Mouse (Mus musculus): Measurements from ENCODE around the gene St5. TPM values are rescaled to one million over a fixed set of nuclear protein-coding genes. Genes with fewer than 3 reads are reported as not detected.

St5 gene
- polyA plus RNA-seq, 1 experiment from 2014 or later: 10.9 TPM

GRCm38 (mm10) chr7:109617838-109618237 is 85.6 kb downstream of the St5 start:
- Histone ChIP-seq H3K4me1 (replicated peaks; ENCODE audit: control insufficient read depth, insufficient read depth, low read length) (peaks cover 26% of the 10 kb centered on the region), H3K27me3 (replicated peaks; ENCODE audit: control insufficient read depth, insufficient read depth, low read length) (no peaks in the 10 kb centered on the region), H3K36me3 (ENCODE audit: control insufficient read depth, insufficient read depth) (no peaks in the 10 kb centered on the region), H3K9me3 (ENCODE audit: control insufficient read depth, low read length) (no peaks in the 10 kb centered on the region), H3K27ac (ENCODE audit: low read length) (no peak overlapping the region), H3K4me2 (ENCODE audit: low read length) (no peak overlapping the region), H3K9ac (replicated peaks; ENCODE audit: low read depth, low read length) (no peak overlapping the region), H3K4me3 (replicated peaks; ENCODE audit: low read length) (no peak overlapping the region)
- WGBS: 71% methylated on average over 3 of the region's 3 CpGs
- no peak for ATAC-seq

- Histone ChIP-seq H3K36me3 (ENCODE audit: control insufficient read depth, insufficient read depth) (no peaks in the 10 kb centered on the region), H3K4me2 (ENCODE audit: low read length) (peak overlapping the region; percentile 74), H3K9me3 (ENCODE audit: control insufficient read depth, low read length) (no peaks in the 10 kb centered on the region), H3K27ac (ENCODE audit: low read length) (peak overlapping the region; percentile 29), H3K4me3 (replicated peaks; ENCODE audit: low read length) (peak overlapping the region; percentile 44), H3K27me3 (replicated peaks; ENCODE audit: control insufficient read depth, insufficient read depth, low read length) (no peaks in the 10 kb centered on the region), H3K9ac (replicated peaks; ENCODE audit: low read depth, low read length) (peak overlapping the region; percentile 55), H3K4me1 (replicated peaks; ENCODE audit: control insufficient read depth, insufficient read depth, low read length) (peaks cover 38% of the 10 kb centered on the region)
- 1% methylated on average over 25 of the region's 25 CpGs for WGBS
- peak; percentile 95 for ATAC-seq
These were observed 87.1 kb downstream of the St5 start for GRCm38 (mm10) chr7:109616034-109616979.

- H3K9ac ChIP-seq (replicated peaks; ENCODE audit: low read depth, low read length): no peak overlapping the region
- H3K4me1 ChIP-seq (replicated peaks; ENCODE audit: control insufficient read depth, insufficient read depth, low read length): peaks cover 38% of the 10 kb centered on the region
- no peaks in the 10 kb centered on the region for H3K27me3 ChIP-seq (replicated peaks; ENCODE audit: control insufficient read depth, insufficient read depth, low read length)
- ATAC-seq: no peak
- no peaks in the 10 kb centered on the region for H3K9me3 ChIP-seq (ENCODE audit: control insufficient read depth, low read length)
- no peaks in the 10 kb centered on the region for H3K36me3 ChIP-seq (ENCODE audit: control insufficient read depth, insufficient read depth)
- H3K27ac ChIP-seq (ENCODE audit: low read length): no peak overlapping the region
- WGBS: 19% methylated on average over 4 of the region's 4 CpGs
- peak overlapping the region; percentile 74 for H3K4me2 ChIP-seq (ENCODE audit: low read length)
- peak overlapping the region; percentile 44; the same call in 1 of the 2 replicates for H3K4me3 ChIP-seq (replicated peaks; ENCODE audit: low read length)
These were observed 87.8 kb downstream of the St5 start for GRCm38 (mm10) chr7:109615601-109616000.

GRCm38 (mm10) chr7:109614939-109615338 is 88.5 kb downstream of the St5 start:
- Histone ChIP-seq H3K4me3 (replicated peaks; ENCODE audit: low read length) (no peak overlapping the region), H3K9ac (replicated peaks; ENCODE audit: low read depth, low read length) (no peak overlapping the region), H3K4me2 (ENCODE audit: low read length) (no peak overlapping the region; the same call in 1 of the 2 replicates), H3K27me3 (replicated peaks; ENCODE audit: control insufficient read depth, insufficient read depth, low read length) (no peaks in the 10 kb centered on the region), H3K4me1 (replicated peaks; ENCODE audit: control insufficient read depth, insufficient read depth, low read length) (peaks cover 38% of the 10 kb centered on the region), H3K9me3 (ENCODE audit: control insufficient read depth, low read length) (no peaks in the 10 kb centered on the region), H3K27ac (ENCODE audit: low read length) (no peak overlapping the region), H3K36me3 (ENCODE audit: control insufficient read depth, insufficient read depth) (no peaks in the 10 kb centered on the region)
- 8% methylated on average over 4 of the region's 4 CpGs for WGBS
- no peak for ATAC-seq

GRCm38 (mm10) chr7:109613531-109614021 is 89.8 kb downstream of the St5 start:
- Histone ChIP-seq H3K9me3 (ENCODE audit: control insufficient read depth, low read length) (no peaks in the 10 kb centered on the region), H3K4me1 (replicated peaks; ENCODE audit: control insufficient read depth, insufficient read depth, low read length) (peaks cover 38% of the 10 kb centered on the region), H3K9ac (replicated peaks; ENCODE audit: low read depth, low read length) (no peak overlapping the region), H3K36me3 (ENCODE audit: control insufficient read depth, insufficient read depth) (no peaks in the 10 kb centered on the region), H3K4me2 (ENCODE audit: low read length) (no peak overlapping the region), H3K4me3 (replicated peaks; ENCODE audit: low read length) (no peak overlapping the region), H3K27me3 (replicated peaks; ENCODE audit: control insufficient read depth, insufficient read depth, low read length) (no peaks in the 10 kb centered on the region), H3K27ac (ENCODE audit: low read length) (no peak overlapping the region)
- ATAC-seq: no peak
- 54% methylated on average over 5 of the region's 5 CpGs for WGBS

- no peaks in the 10 kb centered on the region for H3K27me3 ChIP-seq (replicated peaks; ENCODE audit: control insufficient read depth, insufficient read depth, low read length)
- H3K9me3 ChIP-seq (ENCODE audit: control insufficient read depth, low read length): no peaks in the 10 kb centered on the region
- H3K4me2 ChIP-seq (ENCODE audit: low read length): no peak overlapping the region
- ATAC-seq: no peak
- no peak overlapping the region for H3K4me3 ChIP-seq (replicated peaks; ENCODE audit: low read length)
- 88% methylated on average over 3 of the region's 3 CpGs for WGBS
- no peaks in the 10 kb centered on the region for H3K36me3 ChIP-seq (ENCODE audit: control insufficient read depth, insufficient read depth)
- H3K4me1 ChIP-seq (replicated peaks; ENCODE audit: control insufficient read depth, insufficient read depth, low read length): peaks cover 38% of the 10 kb centered on the region
- no peak overlapping the region for H3K27ac ChIP-seq (ENCODE audit: low read length)
- H3K9ac ChIP-seq (replicated peaks; ENCODE audit: low read depth, low read length): no peak overlapping the region
These were observed 90.4 kb downstream of the St5 start for GRCm38 (mm10) chr7:109613051-109613450.

GRCm38 (mm10) chr7:109612531-109612930 is 90.9 kb downstream of the St5 start:
- peaks cover 38% of the 10 kb centered on the region for H3K4me1 ChIP-seq (replicated peaks; ENCODE audit: control insufficient read depth, insufficient read depth, low read length)
- H3K36me3 ChIP-seq (ENCODE audit: control insufficient read depth, insufficient read depth): no peaks in the 10 kb centered on the region
- no peaks in the 10 kb centered on the region for H3K27me3 ChIP-seq (replicated peaks; ENCODE audit: control insufficient read depth, insufficient read depth, low read length)
- no peak overlapping the region for H3K4me3 ChIP-seq (replicated peaks; ENCODE audit: low read length)
- no peak overlapping the region for H3K9ac ChIP-seq (replicated peaks; ENCODE audit: low read depth, low read length)
- WGBS: 25% methylated on average over 2 of the region's 2 CpGs
- H3K9me3 ChIP-seq (ENCODE audit: control insufficient read depth, low read length): no peaks in the 10 kb centered on the region
- 0 out of 2 replicates have a peak overlapping the region, but pooled peaks have one; percentile 12 for H3K27ac ChIP-seq (ENCODE audit: low read length)
- peak; percentile 37; the same call in 1 of the 2 replicates for ATAC-seq
- H3K4me2 ChIP-seq (ENCODE audit: low read length): no peak overlapping the region

- Histone ChIP-seq H3K4me2 (ENCODE audit: low read length) (no peak overlapping the region), H3K4me1 (replicated peaks; ENCODE audit: control insufficient read depth, insufficient read depth, low read length) (peaks cover 19% of the 10 kb centered on the region), H3K4me3 (replicated peaks; ENCODE audit: low read length) (no peak overlapping the region), H3K9ac (replicated peaks; ENCODE audit: low read depth, low read length) (no peak overlapping the region), H3K27ac (ENCODE audit: low read length) (no peak overlapping the region), H3K9me3 (ENCODE audit: control insufficient read depth, low read length) (no peaks in the 10 kb centered on the region), H3K27me3 (replicated peaks; ENCODE audit: control insufficient read depth, insufficient read depth, low read length) (no peaks in the 10 kb centered on the region), H3K36me3 (ENCODE audit: control insufficient read depth, insufficient read depth) (no peaks in the 10 kb centered on the region)
- no peak for ATAC-seq
- WGBS: 82% methylated on average over 2 of the region's 2 CpGs
These were observed 93.1 kb downstream of the St5 start for GRCm38 (mm10) chr7:109610348-109610747.

- no peak overlapping the region for H3K27ac ChIP-seq (ENCODE audit: low read length)
- no peaks in the 10 kb centered on the region for H3K9me3 ChIP-seq (ENCODE audit: control insufficient read depth, low read length)
- H3K9ac ChIP-seq (replicated peaks; ENCODE audit: low read depth, low read length): no peak overlapping the region
- peaks cover 19% of the 10 kb centered on the region for H3K4me1 ChIP-seq (replicated peaks; ENCODE audit: control insufficient read depth, insufficient read depth, low read length)
- no peak overlapping the region for H3K4me2 ChIP-seq (ENCODE audit: low read length)
- no peak for ATAC-seq
- WGBS: 63% methylated on average over 6 of the region's 6 CpGs
- H3K36me3 ChIP-seq (ENCODE audit: control insufficient read depth, insufficient read depth): no peaks in the 10 kb centered on the region
- H3K27me3 ChIP-seq (replicated peaks; ENCODE audit: control insufficient read depth, insufficient read depth, low read length): no peaks in the 10 kb centered on the region
- no peak overlapping the region for H3K4me3 ChIP-seq (replicated peaks; ENCODE audit: low read length)
These were observed 93.7 kb downstream of the St5 start for GRCm38 (mm10) chr7:109609565-109610345.

Data from forebrain, embryonic 16.5 days (tissue).